Mouse (Mus musculus): Measurements from ENCODE around the gene Yipf1. TPM values are rescaled to one million over a fixed set of nuclear protein-coding genes. Genes with fewer than 3 reads are reported as not detected.
A peak's percentile ranks its signal among the peaks of the same experiment; 100 is the strongest.
"Not testable (repeated sequence)": the region's sequence is repeated elsewhere in the genome, so short reads cannot be mapped to it uniquely, and the experiment has no call there.

Yipf1 gene
- total RNA-seq, 2 experiments from 2014 or later: 49.4 to 51.2 TPM

DNA sequence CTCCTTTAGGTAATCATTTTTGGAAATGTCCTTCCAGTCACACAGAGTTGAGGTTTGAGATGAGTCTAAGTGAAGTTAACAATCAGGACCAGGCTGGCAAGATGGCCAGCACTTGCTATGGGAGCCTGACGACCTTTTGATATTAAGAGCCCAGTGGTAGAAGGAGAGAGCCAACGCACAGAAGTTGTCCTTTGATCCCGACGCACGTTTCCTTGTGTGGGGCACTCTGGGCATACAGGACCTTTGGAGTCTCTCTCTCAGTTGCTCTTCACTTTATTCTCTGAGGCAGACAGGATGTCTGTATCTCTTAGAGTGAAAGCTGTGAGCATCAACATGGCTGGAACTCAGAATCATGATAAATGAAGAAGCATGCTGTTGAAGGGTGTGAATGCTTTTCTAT lies 23.3 kb downstream of the Yipf1 start:
- no peak for TF ChIP-seq CTCF (conservative IDR thresholded peaks at IDR 0.05)
- Histone ChIP-seq H3K27ac (no peak overlapping the region), H3K4me3 (no peak overlapping the region)
- no peak for DNase-seq (ENCODE audit: low spot score in 2 of 2)

DNA sequence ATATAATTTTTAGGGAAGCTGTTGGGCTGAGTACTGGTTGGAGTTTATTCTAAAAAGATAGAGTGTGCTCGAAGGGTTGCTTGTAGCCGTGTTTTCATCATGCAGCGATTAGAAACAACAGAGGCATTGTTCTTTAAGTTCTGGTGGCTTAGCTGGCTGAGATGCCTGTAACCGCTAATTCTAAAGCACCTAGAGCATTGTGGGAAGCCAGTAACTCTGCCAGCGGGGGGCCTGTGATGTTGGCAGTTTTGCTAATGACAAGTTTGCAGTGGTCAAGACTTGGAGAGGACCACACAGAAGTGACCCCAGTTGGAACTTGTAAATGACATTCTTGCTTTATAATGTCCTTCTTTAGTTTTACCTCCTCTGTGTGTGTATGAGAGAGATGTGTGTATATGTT lies 27.2 kb downstream of the Yipf1 start:
- no peak for TF ChIP-seq CTCF (conservative IDR thresholded peaks at IDR 0.05)
- Histone ChIP-seq H3K27ac (no peak overlapping the region; the same call in 1 of the 2 replicates), H3K4me3 (no peak overlapping the region)
- DNase-seq (ENCODE audit: low spot score in 2 of 2): no peak

DNA sequence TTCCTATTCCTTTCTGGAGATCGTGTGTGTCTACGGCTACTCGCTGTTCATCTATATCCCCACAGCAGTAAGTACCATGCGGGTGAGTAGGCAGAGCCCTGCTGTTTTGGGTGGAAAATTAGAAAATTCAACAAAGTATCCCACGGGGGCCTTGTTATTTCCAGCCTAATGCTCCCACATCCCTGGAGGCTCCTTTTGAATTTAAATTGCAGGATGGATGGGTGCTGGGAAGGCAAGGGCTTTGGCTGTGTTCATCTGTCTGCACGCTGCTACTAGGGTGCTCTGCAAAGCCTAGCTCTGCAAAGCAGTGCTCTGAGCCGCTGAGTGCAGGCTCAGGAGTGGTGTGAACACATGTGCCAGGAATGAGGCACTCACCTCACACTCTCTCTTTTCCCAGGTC lies 30.4 kb downstream of the Yipf1 start:
- DNase-seq (ENCODE audit: low spot score in 2 of 2): peak; percentile 42 to 47
- Histone ChIP-seq H3K27ac (peak overlapping the region; percentile 83), H3K4me3 (no peak overlapping the region)
- TF ChIP-seq CTCF (conservative IDR thresholded peaks at IDR 0.05): no peak

DNA sequence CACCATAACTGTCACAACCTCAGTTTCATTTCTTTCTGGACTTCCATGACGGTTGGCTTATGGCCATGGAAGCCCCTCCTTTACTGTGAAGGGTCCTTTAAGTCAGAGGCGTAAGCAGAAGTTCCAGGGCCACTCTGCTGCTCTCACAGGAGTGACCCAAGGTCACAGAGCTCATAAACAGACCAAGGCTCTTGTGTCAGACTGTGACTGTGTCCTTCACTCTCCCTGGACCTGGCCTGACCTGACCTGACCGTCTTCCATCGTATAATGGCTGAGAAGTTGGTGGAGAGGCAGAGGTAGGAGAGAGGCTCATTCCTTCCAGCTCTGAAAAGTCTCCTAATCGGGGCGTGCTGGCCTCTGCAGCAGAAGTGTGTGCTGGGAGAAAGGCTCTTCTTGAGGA lies 33.1 kb downstream of the Yipf1 start:
- DNase-seq (ENCODE audit: low spot score in 2 of 2): no peak
- no peak for TF ChIP-seq CTCF (conservative IDR thresholded peaks at IDR 0.05)
- no peak overlapping the region for H3K27ac ChIP-seq
- H3K4me3 ChIP-seq: no peak overlapping the region

DNA sequence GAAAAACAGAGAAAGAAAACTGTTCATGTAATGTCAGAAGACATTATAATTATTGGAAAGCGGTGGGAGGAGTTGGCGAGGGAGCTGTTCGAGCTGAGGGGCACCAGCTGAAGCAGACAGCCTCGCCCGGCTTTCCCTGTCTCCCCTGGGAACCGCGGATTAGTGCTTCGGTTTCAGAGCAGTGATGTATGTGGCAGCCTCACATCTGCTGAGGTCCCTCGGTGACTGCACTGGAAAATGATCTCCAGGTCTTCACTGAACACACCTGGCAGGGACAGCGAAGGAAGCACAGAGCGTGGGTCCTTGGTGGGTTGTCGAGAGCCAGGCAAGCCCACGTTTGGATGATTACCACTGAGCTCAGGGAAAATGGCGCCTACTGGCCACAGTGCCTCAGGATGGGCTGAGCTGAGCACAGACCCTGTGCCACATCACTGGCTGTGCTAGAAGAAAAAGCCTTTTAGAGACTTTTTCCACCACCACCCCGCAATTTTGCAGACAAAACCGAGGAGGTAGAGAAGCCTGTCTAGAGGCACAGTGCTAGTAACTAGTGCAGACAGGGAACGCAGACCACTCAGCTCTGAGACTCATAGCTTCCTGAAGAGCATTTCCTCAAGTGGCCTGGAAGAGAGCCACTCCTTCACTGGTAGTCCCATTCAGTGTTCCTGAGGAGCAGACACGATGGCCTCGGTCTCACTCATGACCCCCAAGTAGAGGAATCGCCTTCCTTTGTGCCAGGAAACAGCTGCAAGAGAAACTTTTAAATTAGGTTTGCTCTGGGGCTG lies 34.6 kb downstream of the Yipf1 start:
- TF ChIP-seq CTCF (conservative IDR thresholded peaks at IDR 0.05): no peak
- no peak for DNase-seq (ENCODE audit: low spot score in 2 of 2)
- Histone ChIP-seq H3K27ac (0 out of 2 replicates have a peak overlapping the region, but pooled peaks have one; percentile 37), H3K4me3 (no peak overlapping the region)

DNA sequence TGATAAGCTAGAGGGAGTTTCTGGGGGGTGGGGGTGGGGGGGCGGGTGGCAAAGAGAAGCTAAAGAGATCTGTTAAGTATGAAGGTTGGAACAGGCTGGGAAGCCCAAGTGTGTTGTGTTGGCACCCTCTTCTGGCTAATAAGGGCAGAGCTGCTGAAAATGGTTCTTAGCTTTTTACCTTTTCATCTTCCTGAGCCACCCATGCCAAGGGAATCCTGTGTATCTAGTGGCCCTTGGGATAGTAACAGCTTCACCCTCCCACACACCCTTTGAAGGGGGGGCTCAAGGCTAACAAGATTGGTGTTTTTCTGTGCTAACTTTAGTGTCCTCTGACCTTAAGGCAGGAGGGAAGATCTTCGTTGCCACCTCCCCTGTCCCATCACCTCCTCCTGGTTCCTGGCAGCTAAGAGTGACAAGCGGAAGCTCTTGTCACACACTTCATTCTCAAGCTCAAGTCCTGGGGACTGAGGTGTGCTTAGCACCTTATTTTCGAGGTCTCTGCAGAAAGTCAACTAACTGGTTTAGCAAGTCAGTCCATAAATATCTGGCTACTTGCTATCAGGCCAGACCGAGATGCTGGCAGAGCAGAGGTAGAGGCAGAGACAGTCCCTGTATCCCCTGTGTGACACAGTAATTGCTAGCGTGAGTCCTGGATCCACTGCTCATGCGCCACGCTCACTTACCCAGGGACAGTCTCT lies 35.3 kb downstream of the Yipf1 start:
- no peak overlapping the region for H3K4me3 ChIP-seq
- DNase-seq (ENCODE audit: low spot score in 2 of 2): peak; percentile 39 to 41
- H3K27ac ChIP-seq: no peak overlapping the region
- peak; percentile 80 for TF ChIP-seq CTCF (conservative IDR thresholded peaks at IDR 0.05)

DNA sequence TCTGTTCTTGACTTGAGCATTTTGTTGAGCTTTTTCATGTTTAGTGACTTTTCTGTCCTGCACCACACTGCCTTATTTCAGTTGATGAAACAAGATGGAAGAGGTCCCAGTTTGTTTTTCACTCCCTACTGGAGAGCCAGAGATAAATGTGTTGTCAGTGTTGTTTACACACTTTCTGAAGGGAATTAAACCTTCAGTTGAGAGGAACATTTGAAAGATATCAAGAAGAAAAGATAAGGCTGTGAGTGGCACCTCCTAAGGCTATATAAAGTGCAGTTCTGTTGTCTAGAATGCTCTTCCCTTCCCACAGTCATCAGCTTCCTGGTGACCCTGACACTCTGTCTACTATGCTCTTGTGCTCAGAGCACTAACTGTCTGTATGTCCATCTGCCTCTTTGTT lies 37.2 kb downstream of the Yipf1 start:
- no peak for TF ChIP-seq CTCF (conservative IDR thresholded peaks at IDR 0.05)
- H3K27ac ChIP-seq: no peak overlapping the region

DNA sequence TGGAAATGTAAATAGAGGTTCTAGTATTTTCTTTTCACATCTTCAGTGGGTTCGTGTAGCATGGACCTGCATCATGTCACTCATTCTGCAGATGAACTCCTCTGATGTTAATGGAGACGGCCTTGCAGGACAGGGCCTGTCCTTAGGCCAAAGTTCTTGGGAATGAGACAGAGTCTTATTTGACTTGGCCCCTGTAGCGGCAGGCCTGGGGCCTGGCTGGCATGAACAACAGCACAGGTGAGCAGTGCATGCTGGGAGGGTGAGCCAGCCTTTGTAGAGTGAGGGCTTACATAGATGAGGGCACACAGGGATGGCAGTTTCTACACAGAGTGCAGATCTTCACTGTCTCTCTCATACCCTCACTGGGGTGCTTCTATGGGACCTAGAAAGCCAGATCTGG lies 39.4 kb downstream of the Yipf1 start:
- Histone ChIP-seq H3K27ac (no peak overlapping the region), H3K4me3 (no peak overlapping the region)
- DNase-seq (ENCODE audit: low spot score in 2 of 2): no peak
- TF ChIP-seq CTCF (conservative IDR thresholded peaks at IDR 0.05): no peak

More for the DNA sequence above, 37.2 kb downstream of the Yipf1 start:
- DNase-seq (ENCODE audit: low spot score in 2 of 2): no peak
- no peak overlapping the region for H3K4me3 ChIP-seq

DNA sequence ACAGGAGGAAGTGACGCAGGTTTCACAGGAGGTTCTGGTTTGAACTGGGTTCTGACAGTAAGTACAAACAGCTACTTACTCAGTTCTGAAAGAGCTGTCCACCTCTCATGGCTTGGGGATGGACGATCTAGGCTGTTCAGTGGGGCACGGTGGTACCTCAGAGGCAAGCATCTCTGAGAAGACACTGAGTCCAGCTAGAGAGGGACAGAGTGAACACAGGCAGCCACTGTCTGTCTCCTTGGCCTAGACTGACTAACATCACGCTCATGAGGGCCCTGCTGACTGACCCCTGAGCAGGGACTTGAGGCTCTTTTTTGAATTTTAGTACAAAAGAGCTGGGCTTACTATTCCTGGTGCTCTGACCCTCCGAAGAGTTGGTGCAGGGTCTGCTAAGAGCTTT lies 40.0 kb downstream of the Yipf1 start:
- Histone ChIP-seq H3K4me3 (no peak overlapping the region), H3K27ac (no peak overlapping the region)
- TF ChIP-seq CTCF (conservative IDR thresholded peaks at IDR 0.05): no peak
- no peak for DNase-seq (ENCODE audit: low spot score in 2 of 2)

DNA sequence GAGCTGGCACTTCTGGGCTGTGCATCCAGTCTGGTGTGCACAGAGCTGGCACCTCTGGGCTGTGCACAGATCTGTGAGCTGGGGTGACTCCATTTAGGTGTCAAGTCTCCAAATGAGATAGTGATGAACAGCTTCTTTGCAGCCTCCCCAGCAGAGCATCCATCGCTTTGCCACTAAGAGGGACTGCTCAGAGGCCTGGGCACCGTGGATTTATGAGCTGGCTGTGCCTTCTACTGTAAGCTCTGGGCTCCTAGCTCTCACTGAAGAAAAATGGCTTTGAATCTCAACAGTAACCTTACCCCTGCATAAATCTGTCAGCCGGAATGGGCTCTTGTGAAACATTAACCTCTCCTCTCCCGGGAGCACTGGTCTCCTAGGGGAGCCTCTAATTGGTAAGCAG lies 40.4 kb downstream of the Yipf1 start:
- TF ChIP-seq CTCF (conservative IDR thresholded peaks at IDR 0.05): no peak
- H3K4me3 ChIP-seq: no peak overlapping the region

DNA sequence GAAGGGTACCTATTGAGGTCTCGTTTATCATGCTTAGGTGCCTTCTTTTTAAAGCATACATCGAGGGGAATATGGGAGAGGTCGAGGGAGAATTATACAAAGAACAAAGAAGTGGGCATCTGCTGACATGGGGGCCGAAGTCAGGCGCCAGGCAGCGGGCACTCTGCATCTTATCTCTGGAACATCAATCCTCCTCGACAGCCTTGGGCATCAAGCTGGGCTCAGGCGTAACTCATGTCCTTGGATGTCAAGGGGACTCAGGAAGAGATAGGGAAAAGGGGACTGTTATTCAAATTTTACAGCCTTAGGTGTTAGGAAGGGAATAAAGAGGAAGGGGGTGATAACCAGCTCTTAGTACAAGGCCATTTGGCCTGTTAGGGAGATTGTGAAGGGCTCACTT lies 43.0 kb downstream of the Yipf1 start:
- H3K4me3 ChIP-seq; H3K27ac ChIP-seq; DNase-seq (ENCODE audit: low spot score in 2 of 2): not testable (repeated sequence)

More for the DNA sequence above, 40.4 kb downstream of the Yipf1 start:
- H3K27ac ChIP-seq: no peak overlapping the region
- no peak for DNase-seq (ENCODE audit: low spot score in 2 of 2)

DNA sequence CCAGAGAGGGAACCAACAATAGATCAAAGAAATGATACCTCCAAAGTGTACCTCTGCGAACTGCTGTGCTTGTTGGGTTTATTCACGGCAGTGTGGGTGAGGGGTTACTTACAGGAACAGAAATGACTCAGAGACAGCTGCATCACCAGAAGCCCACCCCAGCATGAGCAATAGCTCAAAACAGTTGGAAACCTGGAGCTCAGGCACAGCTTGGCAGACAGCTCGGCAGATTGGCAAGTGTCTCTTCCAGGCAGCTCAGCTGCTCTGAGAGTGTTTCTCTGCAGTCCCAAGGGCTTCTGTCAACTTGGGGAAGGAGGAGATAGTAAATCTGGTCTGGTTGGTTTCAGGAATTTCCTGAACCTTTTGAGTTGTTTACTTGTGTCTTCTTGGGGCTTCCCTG lies 44.3 kb downstream of the Yipf1 start:
- DNase-seq (ENCODE audit: low spot score in 2 of 2): peak; percentile 58 to 62
- TF ChIP-seq CTCF (conservative IDR thresholded peaks at IDR 0.05): no peak

DNA sequence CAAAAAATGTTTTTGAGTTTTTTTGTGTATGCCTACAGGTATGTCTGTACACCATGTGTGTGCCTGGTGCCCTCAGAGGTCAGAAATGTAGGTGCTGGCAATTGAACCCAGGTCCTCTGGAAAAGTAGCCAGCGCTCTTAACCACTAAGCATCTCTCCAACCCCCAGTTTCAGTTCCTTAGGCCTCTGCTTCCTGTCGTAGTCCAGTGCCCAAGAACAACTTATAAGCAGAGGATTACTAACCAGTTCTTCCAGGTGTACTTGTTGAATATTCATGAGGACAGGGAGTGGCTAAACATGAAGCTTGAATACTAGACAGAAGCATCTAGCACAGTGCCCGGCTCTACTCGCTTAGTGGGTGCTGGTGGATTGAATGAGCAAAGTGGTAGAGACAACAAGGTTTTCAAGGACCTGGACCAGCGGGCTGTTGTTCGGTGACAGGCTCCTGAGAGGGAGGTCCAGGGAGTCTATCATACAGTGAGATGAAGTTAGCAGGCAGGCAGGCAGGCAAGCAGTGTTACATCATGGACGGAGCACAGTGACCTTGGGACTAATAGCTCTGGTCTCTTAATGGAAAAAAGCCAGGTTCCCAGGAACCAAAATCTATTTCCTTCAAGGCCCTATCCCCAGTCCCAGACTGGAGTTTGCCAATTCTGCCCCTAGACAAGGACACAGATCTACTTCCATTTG lies 46.4 kb downstream of the Yipf1 start:
- no peak for DNase-seq (ENCODE audit: low spot score in 2 of 2)
- no peak for TF ChIP-seq CTCF (conservative IDR thresholded peaks at IDR 0.05)
- no peak overlapping the region for H3K27ac ChIP-seq
- H3K4me3 ChIP-seq: no peak overlapping the region

More for the DNA sequence above, 44.3 kb downstream of the Yipf1 start:
- Histone ChIP-seq H3K27ac (no peak overlapping the region), H3K4me3 (no peak overlapping the region)
